Mouse (Mus musculus): ENCODE results near the gene Enox2. TPM values are rescaled to one million over a fixed set of nuclear protein-coding genes. Genes with fewer than 3 reads are reported as not detected.

Gene Enox2
- total and polyA plus RNA-seq, 3 experiments, result 4.6 to 8.8 (median 7.8) TPM

DNA sequence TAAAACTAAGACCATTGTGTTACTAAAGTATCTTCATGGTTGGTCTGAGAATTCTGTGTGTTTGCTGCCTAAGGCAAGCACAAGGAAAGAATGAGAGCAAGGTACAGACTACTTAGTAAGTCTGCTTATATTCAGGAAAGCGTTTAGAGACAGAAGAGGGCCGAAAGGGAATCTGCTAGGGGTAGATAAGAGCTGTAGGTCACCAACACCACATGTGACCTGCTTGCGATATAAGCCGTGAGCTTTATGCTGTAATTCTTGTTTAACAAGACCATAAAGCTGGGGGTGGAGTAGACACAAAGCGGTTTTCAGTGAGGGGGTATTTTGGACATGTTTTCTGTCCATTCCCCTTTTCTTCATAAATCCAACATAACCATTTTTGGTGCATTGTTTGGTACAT lies 302.4 kb downstream of the Enox2 start:
- Histone ChIP-seq H3K27ac (no peak overlapping the region), H3K36me3 (ENCODE audit: control insufficient read depth, insufficient read depth, low read length) (no peaks in the 10 kb centered on the region), H3K27me3 (ENCODE audit: control insufficient read depth, insufficient read depth, low read length) (no peaks in the 10 kb centered on the region), H3K79me2 (replicated peaks; ENCODE audit: control insufficient read depth, insufficient read depth, low read length) (no peaks in the 10 kb centered on the region), H3K9ac (ENCODE audit: low read depth, low read length) (no peak overlapping the region), H3K4me1 (ENCODE audit: control insufficient read depth, insufficient read depth, low read length) (no peaks in the 10 kb centered on the region), H3K4me3 (no peak overlapping the region)
- no peak for DNase-seq
- intact Hi-C loops (cut with DNase I), result no loop called here
- WGBS, result 65% methylated on average over 5 of the region's 5 CpGs
- TF ChIP-seq EP300 (IDR thresholded peaks at IDR 0.05; ENCODE audit: insufficient read depth, low read depth, low read length) (no peak), CTCF (IDR thresholded peaks at IDR 0.05) (no peak), POLR2A (IDR thresholded peaks at IDR 0.05; ENCODE audit: insufficient read depth, low read depth, low read length) (no peak)

DNA sequence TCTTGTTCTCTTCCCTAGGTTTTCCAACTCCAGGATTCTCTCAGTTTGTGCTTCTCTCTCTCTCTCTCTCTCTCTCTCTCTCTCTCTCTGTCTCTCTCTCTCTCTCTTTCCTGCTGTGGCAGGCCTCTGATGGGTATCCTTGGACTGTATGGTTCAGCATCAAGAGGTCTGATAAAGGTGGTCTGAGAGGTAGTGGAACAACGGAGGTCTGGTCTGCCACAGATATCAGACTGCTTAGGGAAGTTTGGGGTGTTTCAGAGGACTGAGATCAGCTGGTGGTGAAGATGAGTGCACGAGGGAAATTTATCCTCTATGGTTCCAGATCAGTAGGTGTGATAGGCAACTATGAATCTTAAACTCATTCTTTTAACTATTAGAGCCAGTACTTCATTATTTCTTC lies 303.6 kb downstream of the Enox2 start:
- 70% methylated on average over 2 of the region's 2 CpGs for WGBS
- Histone ChIP-seq H3K27me3 (ENCODE audit: control insufficient read depth, insufficient read depth, low read length) (no peaks in the 10 kb centered on the region), H3K4me3 (no peak overlapping the region), H3K27ac (no peak overlapping the region), H3K36me3 (ENCODE audit: control insufficient read depth, insufficient read depth, low read length) (no peaks in the 10 kb centered on the region), H3K9ac (ENCODE audit: low read depth, low read length) (no peak overlapping the region), H3K79me2 (replicated peaks; ENCODE audit: control insufficient read depth, insufficient read depth, low read length) (no peaks in the 10 kb centered on the region), H3K4me1 (ENCODE audit: control insufficient read depth, insufficient read depth, low read length) (no peaks in the 10 kb centered on the region)
- DNase-seq, result no peak
- TF ChIP-seq CTCF (IDR thresholded peaks at IDR 0.05) (no peak), POLR2A (IDR thresholded peaks at IDR 0.05; ENCODE audit: insufficient read depth, low read depth, low read length) (no peak), EP300 (IDR thresholded peaks at IDR 0.05; ENCODE audit: insufficient read depth, low read depth, low read length) (no peak)
- intact Hi-C loops (cut with DNase I), result no loop called here

Other genes with a start within 250 kb of the Enox2 start
- gene Arhgap36, start 175.7 kb upstream of the Enox2 start, total RNA-seq (2021), result under 1 TPM in 1 of 2 experiments, not detected in 1; 0.27 TPM
- gene Arhgap36, start 175.7 kb upstream of the Enox2 start, polyA plus RNA-seq (2012; rRNA removed), result 0.12 and 0.14 TPM in 2 replicates